Mouse (Mus musculus): Measurements from ENCODE around the gene Snrpg.
A peak's percentile ranks its signal among the peaks of the same experiment; 100 is the strongest.

Snrpg gene

DNA sequence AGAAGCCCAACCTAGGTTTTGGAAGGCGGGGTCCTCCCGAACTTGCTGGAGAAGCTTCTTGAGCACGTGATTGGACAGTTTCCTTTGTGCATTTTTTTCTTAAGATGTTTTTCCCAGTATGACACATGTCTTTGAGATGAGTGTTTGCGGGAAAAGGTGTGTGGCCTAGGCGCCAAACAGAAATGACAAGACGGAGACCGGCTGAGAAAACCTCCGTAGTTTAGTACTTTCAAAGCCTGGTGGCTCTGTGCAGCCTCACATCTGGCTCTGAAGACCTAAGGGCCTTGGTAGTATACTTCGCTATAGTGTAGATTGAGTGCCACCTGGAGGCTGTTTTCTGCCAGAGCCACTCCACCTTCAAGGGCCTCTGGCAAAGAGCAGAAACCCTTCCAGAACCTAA lies 29.9 kb downstream of the Snrpg start:
- peak; percentile 89 for DNase-seq

DNA sequence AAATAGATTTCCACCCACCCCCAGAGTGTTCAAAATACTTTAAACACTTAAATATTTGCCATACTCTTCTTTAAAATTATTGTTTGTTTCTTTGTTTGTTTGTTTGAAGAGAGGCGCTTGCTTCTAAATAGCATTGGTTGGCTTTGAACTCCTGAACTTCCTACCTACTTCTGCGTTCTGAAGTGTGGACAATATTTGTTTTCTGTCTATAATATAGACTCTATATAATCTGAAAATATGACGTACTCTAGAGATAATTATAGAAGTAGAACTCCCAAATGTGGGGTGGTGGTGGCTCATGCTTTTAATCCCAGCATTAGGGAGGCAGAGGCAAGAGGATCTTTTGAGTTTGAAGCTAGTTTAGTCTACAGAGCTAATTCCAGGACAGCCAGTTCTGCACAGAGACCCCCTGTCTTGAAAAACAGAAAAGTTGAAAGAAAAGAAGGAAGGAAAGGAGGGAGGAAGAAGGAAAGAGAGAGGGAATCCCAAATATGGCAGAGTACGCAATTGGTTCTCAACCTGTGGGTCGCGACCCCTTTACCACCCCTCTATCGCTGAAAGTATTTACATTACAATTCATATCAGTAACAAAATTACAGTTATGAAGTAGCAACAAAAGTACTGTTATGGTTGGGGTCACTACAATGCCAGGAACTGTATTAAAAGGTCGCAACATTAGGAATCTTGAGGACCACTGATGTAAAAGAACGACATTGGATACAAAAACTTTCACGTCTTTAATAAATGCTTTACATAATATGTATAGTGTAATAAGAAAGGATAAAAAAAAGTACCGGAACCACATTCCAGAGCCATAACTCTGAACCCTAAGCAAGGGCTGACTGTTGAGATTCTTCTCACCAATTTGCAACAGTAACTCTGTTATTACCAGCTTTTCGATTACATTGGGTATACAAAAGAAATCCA lies 31.8 kb downstream of the Snrpg start:
- DNase-seq, result peak; percentile 38

DNA sequence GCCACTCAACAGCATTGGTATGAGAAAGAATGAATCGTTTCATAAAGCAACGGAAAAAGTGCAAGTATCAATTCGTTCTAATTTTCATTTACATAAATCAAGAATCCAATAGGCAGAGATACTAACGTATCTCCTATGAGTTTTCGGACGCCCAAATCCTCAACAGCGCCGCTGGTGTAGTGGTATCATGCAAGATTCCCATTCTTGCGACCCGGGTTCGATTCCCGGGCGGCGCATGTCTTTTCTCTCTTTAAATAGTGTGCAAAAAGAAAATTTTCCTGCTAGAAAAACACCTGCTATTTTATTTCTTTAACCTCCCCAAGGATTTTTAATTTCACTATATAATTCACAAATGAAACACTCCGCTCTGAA lies 32.6 kb downstream of the Snrpg start:
- peak; percentile 83 for DNase-seq

DNA sequence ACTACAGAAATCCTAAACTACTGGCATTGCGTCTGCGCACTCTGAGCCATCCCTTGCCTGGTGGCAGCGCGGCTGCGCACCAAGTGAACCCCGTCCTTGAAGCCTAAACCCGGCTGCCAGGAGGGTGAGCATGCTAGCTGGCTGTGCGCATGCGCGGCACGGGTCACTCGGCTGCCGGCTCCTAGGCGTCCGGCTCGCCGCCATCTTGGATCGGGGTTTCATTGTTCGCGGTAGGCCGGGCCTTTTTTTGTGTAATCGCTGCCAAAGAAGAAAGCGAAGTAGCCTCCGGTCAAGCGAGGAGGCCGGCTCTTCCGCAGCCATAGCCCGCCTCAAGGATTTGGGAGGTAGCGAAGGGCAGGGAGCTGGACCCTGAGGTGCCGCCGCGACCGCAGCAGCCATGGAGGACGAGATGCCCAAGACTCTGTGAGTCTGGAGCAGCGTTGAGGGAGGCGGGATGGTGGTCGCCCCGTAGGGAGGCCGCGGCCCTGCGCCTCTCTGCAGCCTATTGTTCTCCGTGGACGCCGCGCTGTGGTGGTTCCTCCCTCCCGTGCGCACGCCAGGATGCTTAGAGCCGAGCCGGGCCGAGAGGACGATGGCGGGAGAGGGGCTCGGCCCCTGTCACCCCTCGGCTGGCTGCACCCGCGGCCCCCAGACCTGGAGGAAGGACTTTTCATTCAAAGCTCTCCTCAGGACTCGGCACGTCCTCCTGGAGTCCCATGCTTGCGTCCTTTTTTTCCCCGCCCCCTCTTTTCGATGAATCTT lies 33.2 kb downstream of the Snrpg start, which contains the start of gene Tia1:
Tia1 (plus strand) TSS at position 120 of the 762 bp plus-strand sequence.
- peak; percentile 99 for DNase-seq

DNA sequence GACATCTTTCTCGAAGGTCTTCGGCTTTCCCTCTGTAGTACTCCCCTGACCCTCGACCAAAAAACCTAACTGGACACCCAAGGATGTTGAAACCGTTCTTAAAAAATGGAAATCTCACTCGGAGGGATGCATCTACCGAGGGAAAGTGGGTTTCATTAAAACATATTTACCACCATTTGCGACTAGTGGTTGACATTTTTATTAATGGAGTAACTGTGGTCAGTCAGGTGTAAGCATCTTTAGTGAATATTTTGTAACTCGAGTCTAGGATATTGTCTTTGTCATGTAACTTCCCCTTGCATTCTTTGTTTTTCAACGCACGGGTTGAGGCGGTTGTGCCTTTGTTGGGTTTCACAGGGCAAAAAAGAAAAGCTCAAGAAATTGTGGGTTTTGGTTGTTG lies 33.9 kb downstream of the Snrpg start:
- peak; percentile 46 for DNase-seq

DNA sequence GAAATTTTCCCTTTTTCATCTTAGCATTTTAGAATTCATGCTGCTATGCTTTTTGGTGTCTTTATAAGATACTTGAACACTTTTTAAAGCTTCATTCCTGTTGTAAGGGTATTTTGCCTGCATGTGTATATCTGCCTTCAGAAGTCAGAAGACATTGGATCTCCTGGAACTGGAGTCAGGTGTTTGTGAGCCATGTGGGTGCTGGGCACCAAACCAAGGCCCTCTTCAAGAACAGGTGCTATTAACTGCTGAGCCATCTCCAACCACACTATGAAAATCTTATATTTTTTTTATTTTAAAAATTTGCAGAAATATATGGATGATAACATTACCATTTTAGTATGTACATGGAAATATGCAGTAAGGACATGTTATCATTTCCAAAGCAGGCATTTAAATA lies 35.2 kb downstream of the Snrpg start:
- DNase-seq, result no peak

DNA sequence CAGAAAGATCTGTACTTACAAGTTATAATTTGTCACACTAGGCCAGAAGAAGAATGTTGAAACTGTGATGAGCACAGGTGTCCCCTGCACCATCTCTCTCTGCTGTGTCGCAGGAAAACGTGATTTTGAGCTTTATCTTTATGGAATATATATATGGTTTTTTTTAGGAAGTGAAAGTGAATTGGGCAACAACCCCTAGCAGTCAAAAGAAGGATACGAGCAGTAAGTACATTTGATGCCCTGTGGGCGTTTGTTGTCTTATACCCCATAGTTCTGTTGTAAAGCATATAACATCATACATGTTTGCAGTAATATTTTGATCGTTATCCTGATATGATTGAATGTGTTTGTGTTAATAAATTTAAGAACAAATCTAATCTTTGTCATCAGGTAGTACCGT lies 47.6 kb downstream of the Snrpg start:
- DNase-seq, result no peak

DNA sequence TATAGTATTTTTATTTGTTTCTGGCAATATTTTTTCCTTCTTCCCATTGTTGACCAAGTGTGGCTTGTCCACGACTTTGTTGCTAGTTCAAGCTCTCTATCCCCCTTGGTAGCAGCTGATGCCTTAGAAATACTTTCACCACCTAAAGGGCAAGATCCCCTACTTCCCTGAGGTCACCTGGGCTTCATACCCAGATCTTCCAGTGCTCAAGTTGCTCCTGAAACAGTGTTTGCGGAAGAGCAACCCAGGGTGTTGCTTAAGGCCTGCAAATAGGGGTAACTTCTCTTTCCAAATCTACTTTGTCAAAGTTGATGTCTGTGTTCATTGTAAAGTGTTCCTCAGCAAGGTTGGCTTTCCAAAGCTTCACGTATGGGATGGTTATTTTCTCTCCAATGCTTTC lies 48.1 kb downstream of the Snrpg start:
- no peak for DNase-seq

DNA sequence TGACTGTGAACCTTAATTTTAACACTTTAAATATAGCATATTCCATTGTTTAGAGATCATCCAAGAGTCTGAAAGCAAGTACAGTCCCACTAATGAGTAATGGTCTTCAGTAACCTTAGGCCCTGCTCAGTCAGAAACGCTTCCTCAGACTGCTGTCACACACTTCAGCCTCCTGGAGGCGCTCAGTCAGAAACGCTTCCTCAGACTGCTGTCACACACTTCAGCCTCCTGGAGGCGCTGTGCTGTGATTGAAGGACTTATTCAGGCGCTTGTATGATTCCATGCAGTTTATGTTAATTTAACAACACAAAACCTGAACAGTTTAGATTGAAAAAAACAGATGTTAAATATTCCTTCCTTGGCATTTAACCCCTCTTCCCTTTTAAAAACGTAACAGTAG lies 49.4 kb downstream of the Snrpg start:
- DNase-seq, result peak; percentile 44

DNA sequence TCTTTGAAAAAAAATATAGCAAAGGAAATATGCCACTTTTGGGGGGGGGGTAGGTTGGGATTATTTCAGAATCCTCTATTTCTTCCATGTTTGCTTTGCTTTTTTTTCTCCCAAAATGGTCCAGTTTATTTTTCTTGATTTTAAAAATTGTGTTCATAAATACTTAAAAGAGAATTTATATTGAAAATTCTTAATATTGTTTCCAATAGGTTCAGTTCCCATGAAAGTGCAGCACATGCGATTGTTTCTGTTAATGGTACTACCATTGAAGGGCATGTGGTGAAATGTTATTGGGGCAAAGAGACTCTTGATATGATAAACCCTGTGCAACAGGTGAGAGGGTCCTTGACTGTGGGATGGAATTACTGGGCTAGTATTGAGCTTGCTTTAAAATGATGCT lies 55.3 kb downstream of the Snrpg start, which contains the start of gene Gm44790:
Gm44790 (plus strand) TSS at position 301 of the 400 bp plus-strand sequence.
- DNase-seq, result no peak
